Mouse (Mus musculus) heart, postnatal 4 days (tissue): Measurements from ENCODE around the gene Gm6401. TPM values are rescaled to one million over a fixed set of nuclear protein-coding genes. Genes with fewer than 3 reads are reported as not detected.
"Not testable (repeated sequence)": the region's sequence is repeated elsewhere in the genome, so short reads cannot be mapped to it uniquely, and the experiment has no call there.

Experiments
- DNase-seq: peaks from one replicate; pipeline ENCODE4 v3.0.0; 2021
- total RNA-seq, 2 experiments: library from RNA; stranded (reverse); gene quantifications; 2 replicates each; pipeline ENCODE4 v1.2.3; 2021

The Gm6401 gene
- not detected for total RNA-seq

GRCm38 (mm10) chr14:41967827-41968226 lies at the start of gene Gm6401:
Gm6401 (minus strand) TSS chr14:41967927.
- DNase-seq: not testable (repeated sequence)

GRCm38 (mm10) chr14:41983225-41983624 lies 15.5 kb upstream of the Gm6401 start, which contains the start of gene Gm3543:
Gm3543 (minus strand) TSS chr14:41983325.
- not testable (repeated sequence) for DNase-seq

DNA sequence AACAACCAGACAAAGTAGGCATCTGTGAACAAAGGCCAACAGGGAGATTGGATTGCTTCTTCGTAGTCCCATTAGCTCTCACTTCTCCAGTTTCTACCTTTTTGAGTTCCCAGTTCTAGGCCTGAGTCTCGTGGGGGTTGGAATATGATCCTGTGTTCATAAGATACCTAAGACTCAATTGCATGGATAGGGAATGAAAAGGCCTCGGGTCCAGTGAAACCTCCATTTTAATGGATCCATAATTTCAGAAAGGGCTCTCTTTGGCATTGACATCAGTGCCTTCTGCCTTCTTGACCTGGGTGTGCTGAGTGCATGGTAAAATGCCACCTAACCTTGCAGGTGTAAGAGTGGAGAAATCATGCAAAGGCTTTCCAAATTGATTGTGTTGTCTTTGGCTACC lies 869 bp upstream of the Gm6401 start:
- not testable (repeated sequence) for DNase-seq

- DNase-seq: not testable (repeated sequence)
Observed at GRCm38 (mm10) chr14:41964095-41964494, 3.6 kb downstream of the Gm6401 start.

- not testable (repeated sequence) for DNase-seq
Observed at GRCm38 (mm10) chr14:41943695-41944094, 24.0 kb downstream of the Gm6401 start, which contains the start of gene 1700024B05Rik. 1700024B05Rik (plus strand) TSS chr14:41943995.

DNA sequence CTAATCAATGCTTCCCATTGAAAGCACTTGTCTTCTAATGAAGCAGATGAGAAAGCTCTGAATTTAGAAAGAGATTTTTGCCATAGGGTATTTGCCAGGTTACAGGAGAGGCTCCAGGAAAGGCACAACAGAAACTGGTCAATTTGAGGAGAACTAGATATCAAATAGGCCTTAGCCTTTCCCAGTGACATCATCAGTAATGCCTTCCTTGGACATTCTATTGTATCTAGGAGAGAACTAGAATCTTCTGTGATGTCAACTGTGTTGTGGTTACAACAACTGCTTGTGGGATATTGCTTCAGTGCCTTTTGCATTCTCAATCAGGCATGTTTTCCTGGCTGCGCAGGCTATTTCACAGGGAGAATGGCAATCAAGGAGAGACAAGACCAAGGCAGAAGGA lies 43.1 kb downstream of the Gm6401 start, which contains the start of gene 1700049E17Rik1:
Gene 1700049E17Rik1, plus strand, starts transcription at position 301 of the 400 bp plus-strand sequence.
- not testable (repeated sequence) for DNase-seq

Other genes starting within 250 kb of the Gm6401 start
- gene Gm7929, start 217.3 kb downstream of the Gm6401 start, total RNA-seq: not detected
- not detected for gene Gm47189, start 195.5 kb downstream of the Gm6401 start, total RNA-seq
- gene Gm7980, start 60.6 kb downstream of the Gm6401 start, total RNA-seq: not detected
- not detected for gene 1700049E17Rik1, start 43.0 kb downstream of the Gm6401 start, total RNA-seq
- not detected for gene 1700024B05Rik, start 23.9 kb downstream of the Gm6401 start, total RNA-seq
- not detected for gene Gm3543, start 15.4 kb upstream of the Gm6401 start, total RNA-seq
- gene Gm7951, start 149.4 kb upstream of the Gm6401 start, total RNA-seq: not detected
- gene Gm17027, start 194.7 kb upstream of the Gm6401 start, total RNA-seq: not detected
- gene Gm3573, start 222.9 kb upstream of the Gm6401 start, total RNA-seq: not detected